Mouse (Mus musculus): ENCODE measurements around the gene Lrrc49. TPM values are rescaled to one million over a fixed set of nuclear protein-coding genes. Genes with fewer than 3 reads are reported as not detected.

Gene Lrrc49
- total RNA-seq, 4 experiments from 2014 or later, result 1.7 to 3.3 (median 1.9) TPM

DNA sequence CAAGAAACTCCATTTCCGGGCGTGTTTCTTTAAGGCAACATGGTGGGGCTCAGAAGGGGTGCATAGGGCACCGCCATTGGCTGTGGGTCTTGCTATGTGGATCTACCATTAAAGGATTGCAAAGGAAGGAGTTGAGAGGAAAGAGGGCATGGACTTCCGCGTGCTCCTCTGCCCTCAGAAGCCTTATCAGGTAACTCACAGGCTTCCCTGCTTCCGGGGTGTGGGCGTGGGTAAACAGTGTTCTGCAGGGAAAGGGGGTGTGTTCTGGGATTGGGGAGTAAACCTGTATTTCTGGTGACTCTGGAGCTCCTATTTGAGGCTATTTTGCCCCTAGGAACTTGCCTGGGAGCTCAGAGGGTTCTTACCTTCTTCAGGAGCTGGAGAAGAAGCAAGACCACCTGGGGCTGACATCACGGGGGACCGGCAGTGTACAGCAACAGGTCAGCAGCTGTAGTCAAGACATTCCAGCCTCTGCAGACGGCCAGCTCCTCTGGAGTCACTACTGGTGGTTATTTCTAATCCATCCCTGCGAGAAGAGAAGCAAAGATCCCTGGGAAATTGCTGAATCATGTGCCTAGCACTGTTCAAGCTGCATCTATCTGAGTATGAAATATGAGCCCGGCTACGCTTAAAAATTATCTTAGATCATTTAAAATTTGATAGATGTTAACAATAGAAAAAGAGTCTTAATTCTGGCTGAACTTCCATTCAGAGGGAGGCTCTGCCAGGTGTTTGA lies 142.4 kb downstream of the Lrrc49 start:
- no peak for DNase-seq (ENCODE audit: low spot score in 2 of 2)

DNA sequence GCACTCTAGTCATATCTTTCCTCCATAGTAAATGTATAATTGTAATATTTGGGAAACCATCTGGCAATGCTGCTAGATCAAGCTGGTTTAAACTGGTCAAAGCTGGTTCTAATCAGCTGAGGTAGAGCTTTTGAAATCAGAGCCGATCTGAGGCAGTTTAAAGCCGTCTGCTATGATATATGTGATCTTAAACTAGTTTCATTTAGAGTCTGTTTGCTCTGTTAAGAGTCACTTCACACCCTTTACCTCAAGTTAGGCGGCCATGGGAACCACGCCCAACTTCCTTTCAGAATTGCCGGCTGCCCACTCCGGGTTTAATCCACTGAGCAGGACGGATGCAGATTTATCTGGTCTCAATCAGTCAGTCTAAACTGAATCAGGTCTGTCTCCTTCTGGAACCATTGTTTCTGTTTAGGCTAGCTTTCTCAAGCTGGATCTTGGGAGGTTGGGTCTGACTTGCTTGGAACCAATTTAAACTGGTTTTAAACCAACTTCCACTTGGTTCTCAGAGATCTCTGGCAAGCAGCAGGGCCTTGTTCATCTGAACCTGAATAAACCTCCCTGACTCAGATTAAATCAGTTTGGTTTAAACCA lies 144.4 kb downstream of the Lrrc49 start:
- no peak for DNase-seq (ENCODE audit: low spot score in 2 of 2)

DNA sequence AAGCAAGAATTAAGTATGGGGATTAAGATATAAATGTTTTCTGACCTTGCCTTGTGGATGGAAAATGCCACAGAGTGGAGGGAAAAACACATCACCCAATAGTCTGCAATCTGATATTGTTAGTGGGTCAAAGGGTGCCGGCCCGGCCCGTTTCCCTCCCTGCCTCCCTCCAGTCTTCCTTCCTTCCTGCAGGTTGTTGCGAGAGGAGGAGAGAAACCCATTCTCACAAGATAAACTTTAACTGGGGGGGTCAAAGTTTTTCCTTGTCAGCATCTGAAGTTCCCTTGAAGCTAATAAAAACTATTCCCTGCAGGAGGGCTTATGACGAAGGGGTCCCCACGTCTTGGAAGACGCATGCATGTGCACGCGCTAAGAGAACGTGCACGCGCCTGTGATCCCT lies 157.6 kb downstream of the Lrrc49 start:
- DNase-seq (ENCODE audit: low spot score in 2 of 2), result no peak

GRCm38 (mm10) chr9:60529348-60530243 lies 158.4 kb downstream of the Lrrc49 start:
- DNase-seq (ENCODE audit: low spot score in 2 of 2), result no peak

DNA sequence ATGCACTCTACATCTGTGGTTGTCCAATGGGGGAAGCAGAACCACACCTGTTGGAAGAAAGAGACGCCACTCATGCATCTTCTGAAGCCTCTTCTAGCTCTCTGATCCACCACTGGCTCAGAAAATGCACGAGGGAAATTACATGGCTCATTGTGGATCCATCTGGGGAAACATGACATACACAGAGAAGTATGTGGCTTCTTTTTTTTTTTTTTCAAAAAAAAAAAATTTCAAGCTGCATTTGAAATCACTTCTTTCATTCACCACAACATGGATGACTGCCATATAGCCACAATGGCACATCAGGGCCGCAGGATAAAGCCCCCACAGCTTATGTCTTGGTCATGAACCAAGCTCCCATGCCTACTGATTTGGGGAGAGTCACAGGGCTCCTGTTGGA lies 159.7 kb downstream of the Lrrc49 start:
- DNase-seq (ENCODE audit: low spot score in 2 of 2), result no peak

DNA sequence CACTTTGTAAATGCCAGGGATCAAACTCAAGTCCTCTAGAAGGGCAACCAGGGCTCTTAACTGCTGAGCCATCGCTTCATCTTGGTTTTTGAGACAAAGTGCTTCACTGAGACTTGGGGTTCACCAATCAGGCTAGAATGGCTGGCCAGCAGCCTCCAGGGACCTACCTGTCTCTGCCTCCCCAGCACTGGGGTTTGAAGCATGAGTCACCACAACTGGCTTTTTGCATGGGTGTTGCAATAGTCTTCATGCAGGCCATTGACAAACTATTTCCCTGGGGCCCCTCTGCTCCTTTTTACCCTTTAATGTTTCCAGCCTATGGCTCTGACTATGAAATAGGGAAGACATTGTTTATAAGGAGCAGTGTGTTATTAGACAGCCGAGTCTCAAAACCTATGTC lies 160.1 kb downstream of the Lrrc49 start:
- DNase-seq (ENCODE audit: low spot score in 2 of 2), result no peak

DNA sequence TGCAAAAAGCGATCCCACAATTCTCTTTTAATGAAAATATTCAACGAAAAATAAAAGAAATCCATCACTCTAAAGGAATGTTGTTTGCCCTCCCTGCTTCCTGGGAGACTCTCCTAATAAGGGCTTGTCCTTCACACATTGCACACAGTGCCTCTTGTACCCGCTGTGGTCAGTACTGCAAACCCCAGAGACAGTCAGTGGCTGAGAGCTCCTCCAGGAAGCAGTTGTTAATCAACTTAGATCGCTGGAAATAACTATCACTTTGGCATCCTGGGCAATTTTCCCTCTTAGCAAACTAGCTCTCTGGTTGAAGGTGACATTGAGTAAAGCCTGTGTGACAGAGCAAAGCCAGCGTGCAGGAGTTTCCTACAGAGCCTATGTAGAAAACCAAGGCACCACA lies 160.9 kb downstream of the Lrrc49 start:
- DNase-seq (ENCODE audit: low spot score in 2 of 2), result no peak

DNA sequence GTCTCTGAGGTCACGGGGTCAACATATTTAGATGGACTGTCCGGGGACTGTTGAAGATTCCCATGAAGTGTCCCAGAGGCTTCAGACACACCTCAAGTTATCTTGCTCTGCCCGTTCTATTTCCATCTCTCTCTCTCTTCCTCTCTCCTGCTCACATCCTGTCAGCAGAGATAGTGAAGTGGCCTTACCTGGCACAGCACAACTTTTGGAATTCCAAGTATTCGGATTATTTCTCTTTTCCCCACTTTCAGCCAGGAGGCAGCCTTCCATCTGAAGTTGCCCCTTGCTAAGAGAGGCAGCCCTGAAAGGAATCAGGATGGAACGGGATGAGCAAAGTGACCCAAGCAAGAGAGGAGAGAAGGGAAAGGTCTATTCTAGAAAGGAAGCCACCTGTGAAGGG lies 161.8 kb downstream of the Lrrc49 start:
- DNase-seq (ENCODE audit: low spot score in 2 of 2), result no peak

GRCm38 (mm10) chr9:60521806-60522264 lies 166.1 kb downstream of the Lrrc49 start, which contains the start of gene Thsd4:
Thsd4 (minus strand) TSS chr9:60522046.
- DNase-seq (ENCODE audit: low spot score in 2 of 2), result peak; percentile 15 to 25

DNA sequence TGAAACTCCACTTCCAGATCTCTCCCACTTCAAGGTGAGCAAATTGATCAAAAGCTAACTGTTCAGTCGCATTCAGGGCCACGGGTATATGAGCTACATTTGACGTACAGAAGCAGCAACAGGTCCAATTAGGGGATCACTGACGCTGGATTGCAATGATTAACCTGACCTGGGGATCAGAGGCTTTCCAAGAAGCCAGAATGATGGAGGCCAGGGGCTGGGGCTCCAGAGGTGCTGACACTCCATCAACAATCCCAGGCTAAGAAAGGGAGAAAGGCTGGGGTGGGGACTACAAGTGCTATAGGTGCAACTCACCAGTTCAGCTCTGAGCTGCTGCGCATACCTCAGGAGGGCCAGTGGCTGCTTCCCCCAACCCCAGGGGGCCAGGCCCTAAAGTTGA lies 166.8 kb downstream of the Lrrc49 start:
- no peak for DNase-seq (ENCODE audit: low spot score in 2 of 2)

- DNase-seq (ENCODE audit: low spot score in 2 of 2), result no peak
Observed at GRCm38 (mm10) chr9:60519601-60520000, 168.4 kb downstream of the Lrrc49 start.

Other genes with a start within 250 kb of the Lrrc49 start
- under 1 TPM; 0.46 to 0.79 (median 0.50) TPM for gene Thsd4, start 166.1 kb downstream of the Lrrc49 start, total RNA-seq (2022)
- gene Larp6, start 24.8 kb upstream of the Lrrc49 start, total RNA-seq (2022), result 1 to 10 TPM in 2 of 4 experiments, under 1 TPM in 2; 0.80 to 2.2 (median 1.3) TPM
- 100 to 1,000 TPM; 122 to 163 (median 140) TPM for gene Uaca, start 106.4 kb upstream of the Lrrc49 start, total RNA-seq (2022)

Data from gastrocnemius, adult 8-10 months (tissue).